Mouse (Mus musculus) forebrain, embryonic 11.5 days (tissue): ENCODE measurements around the gene Olfr104-ps. TPM values are rescaled to one million over a fixed set of nuclear protein-coding genes. Genes with fewer than 3 reads are reported as not detected.

Source experiments
- polyA plus RNA-seq: library from polyadenylated mRNA; unstranded; fragments of >200 nt; fragmentation: Nextera tagmentation; extraction: Ambion mirVana; gene quantifications from 2 replicates; pipeline ENCODE4 v1.2.1, GENCODE M21; 2014

Olfr104-ps gene
- polyA plus RNA-seq, 1 experiment from 2014 or later: not detected

Other genes starting within 250 kb of the Olfr104-ps start
- gene Olfr92, start 239.5 kb upstream of the Olfr104-ps start, polyA plus RNA-seq: not detected in 2 replicates
- gene Olfr93, start 198.1 kb upstream of the Olfr104-ps start, polyA plus RNA-seq: not detected in 2 replicates
- not detected in 2 replicates for gene Ubd, start 165.7 kb upstream of the Olfr104-ps start, polyA plus RNA-seq
- gene Olfr94, start 158.6 kb upstream of the Olfr104-ps start, polyA plus RNA-seq: not detected in 2 replicates
- not detected in 2 replicates for gene Olfr95, start 146.5 kb upstream of the Olfr104-ps start, polyA plus RNA-seq
- not detected in 2 replicates for gene Olfr96, start 139.4 kb upstream of the Olfr104-ps start, polyA plus RNA-seq
- gene Olfr97, start 122.3 kb upstream of the Olfr104-ps start, polyA plus RNA-seq: not detected in 2 replicates
- gene Olfr98, start 95.8 kb upstream of the Olfr104-ps start, polyA plus RNA-seq: not detected in 2 replicates
- 1.7 and 2.5 TPM in 2 replicates for gene H2-M3, start 89.4 kb upstream of the Olfr104-ps start, polyA plus RNA-seq
- gene Olfr99, start 76.1 kb upstream of the Olfr104-ps start, polyA plus RNA-seq: not detected in 2 replicates
- gene Olfr101, start 55.3 kb upstream of the Olfr104-ps start, polyA plus RNA-seq: not detected in 2 replicates
- not detected in 2 replicates for gene Olfr102, start 42.5 kb upstream of the Olfr104-ps start, polyA plus RNA-seq
- not detected in 2 replicates for gene Olfr103, start 19.9 kb upstream of the Olfr104-ps start, polyA plus RNA-seq
- not detected in 2 replicates for gene Olfr105-ps, start 19.5 kb downstream of the Olfr104-ps start, polyA plus RNA-seq
- not detected in 2 replicates for gene Olfr106-ps, start 30.8 kb downstream of the Olfr104-ps start, polyA plus RNA-seq
- not detected in 2 replicates for gene Olfr107, start 39.6 kb downstream of the Olfr104-ps start, polyA plus RNA-seq
- not detected in 2 replicates for gene Olfr108, start 85.9 kb downstream of the Olfr104-ps start, polyA plus RNA-seq
- not detected in 2 replicates for gene Olfr109, start 99.3 kb downstream of the Olfr104-ps start, polyA plus RNA-seq
- not detected in 2 replicates for gene H2-M2, start 124.0 kb downstream of the Olfr104-ps start, polyA plus RNA-seq
- not detected in 2 replicates for gene Olfr110, start 132.9 kb downstream of the Olfr104-ps start, polyA plus RNA-seq
- gene Olfr111, start 148.4 kb downstream of the Olfr104-ps start, polyA plus RNA-seq: not detected in 2 replicates
- gene Olfr112, start 209.9 kb downstream of the Olfr104-ps start, polyA plus RNA-seq: not detected in 2 replicates
- gene Olfr113, start 218.1 kb downstream of the Olfr104-ps start, polyA plus RNA-seq: not detected in 2 replicates
- not detected in 2 replicates for gene Olfr114, start 233.2 kb downstream of the Olfr104-ps start, polyA plus RNA-seq